Mouse (Mus musculus) kidney, adult 2 months (tissue): ENCODE data around the gene Art4. TPM values are rescaled to one million over a fixed set of nuclear protein-coding genes. Genes with fewer than 3 reads are reported as not detected.
A peak's percentile ranks its signal among the peaks of the same experiment; 100 is the strongest.

Source experiments
- DNase-seq: peaks from one replicate; pipeline ENCODE4 v3.0.0; 2021
- H3K27ac ChIP-seq: fragments of 200-500 bp; 2 replicates; pipeline ENCODE4 v1.5.1; 2012; ENCODE audit warnings: low read depth, low read length, control low read depth, inconsistent platforms; ENCODE audit not compliant: insufficient read depth
- H3K27me3 ChIP-seq: fragments of 200-500 bp; replicated peaks from 2 replicates; pipeline ENCODE4 v1.6.1; 2012; ENCODE audit warnings: mild to moderate bottlenecking, moderate library complexity, low read length, inconsistent platforms; ENCODE audit not compliant: control insufficient read depth, insufficient read depth
- H3K36me3 ChIP-seq: fragments of 200-500 bp; 2 replicates; pipeline ENCODE4 v1.6.1; 2012; ENCODE audit warnings: mild to moderate bottlenecking, moderate library complexity, low read length, inconsistent platforms; ENCODE audit not compliant: control insufficient read depth, insufficient read depth
- H3K4me1 ChIP-seq: fragments of 200-500 bp; 2 replicates; pipeline ENCODE4 v1.6.1; 2011; ENCODE audit warnings: low read length; ENCODE audit not compliant: control insufficient read depth, insufficient read depth
- H3K4me3 ChIP-seq: fragments of 200-500 bp; 2 replicates; pipeline ENCODE4 v1.5.1; 2011; ENCODE audit warnings: mild to moderate bottlenecking, low read depth, low read length, control low read depth; ENCODE audit not compliant: insufficient read depth
- CTCF ChIP-seq: fragments of 200-500 bp; conservative IDR thresholded peaks from 2 replicates; pipeline ENCODE4 v1.5.1; 2011; ENCODE audit warnings: low read depth, mild to moderate bottlenecking, control low read depth, low read length, moderate library complexity, mixed read lengths; ENCODE audit not compliant: insufficient read depth, insufficient read length
- POLR2A ChIP-seq: fragments of 200-500 bp; IDR thresholded peaks from one replicate; pipeline ENCODE4 v1.6.1; 2011; ENCODE audit warnings: low read depth, low read length, control low read depth
- WGBS: fragments of 180-500 bp; shearing (Covaris S2); methylation state at CpG from one replicate; pipeline ENCODE4 v1.1.7; 2018; 5-methylcytosine and 5-hydroxymethylcytosine counted together
- polyA plus RNA-seq: library from polyadenylated mRNA; depleted of rRNA; stranded (reverse); fragments of >200 nt; gene quantifications from 2 replicates; pipeline ENCODE4 v1.2.3, GENCODE M21; 2012

Gene Art4
- polyA plus RNA-seq, 1 experiment, result 4.9 TPM

DNA sequence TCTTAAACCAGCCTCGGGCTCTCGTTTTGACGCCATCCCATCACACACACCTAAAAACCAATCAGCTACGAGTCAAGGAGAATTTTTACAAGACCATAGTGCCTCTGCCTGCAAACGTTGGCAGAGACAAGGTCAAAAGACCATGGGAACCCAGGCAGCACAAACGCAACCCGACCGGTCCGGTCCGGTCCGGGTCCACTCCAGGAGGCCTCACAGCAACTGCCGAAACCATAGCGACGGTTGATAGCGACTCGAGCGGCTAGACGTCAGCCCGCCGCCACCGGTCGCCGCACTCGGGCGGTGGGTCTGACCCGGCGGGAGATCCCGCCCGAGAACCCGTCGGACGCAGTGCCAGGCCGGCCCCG is 30.0 kb downstream of the Art4 start, which contains the start of gene BC049715:
Gene BC049715, plus strand, starts transcription at position 111 of the 365 bp plus-strand sequence.
- H3K4me3 ChIP-seq, result peak within 1 kb of the TSS; percentile 85
- WGBS, result under 1% methylated on average over 34 of the region's 34 CpGs
- peak; percentile 67 for DNase-seq
- TF ChIP-seq POLR2A (no peak), CTCF (no peak)
- H3K36me3 ChIP-seq, result peaks cover 5% of the 10 kb centered on the region; the same call in 1 of the 2 replicates
- H3K4me1 ChIP-seq, result peaks cover 4% of the 10 kb centered on the region
- no peaks in the 10 kb centered on the region for H3K27me3 ChIP-seq
- peak within 1 kb of the TSS; percentile 91 for H3K27ac ChIP-seq

DNA sequence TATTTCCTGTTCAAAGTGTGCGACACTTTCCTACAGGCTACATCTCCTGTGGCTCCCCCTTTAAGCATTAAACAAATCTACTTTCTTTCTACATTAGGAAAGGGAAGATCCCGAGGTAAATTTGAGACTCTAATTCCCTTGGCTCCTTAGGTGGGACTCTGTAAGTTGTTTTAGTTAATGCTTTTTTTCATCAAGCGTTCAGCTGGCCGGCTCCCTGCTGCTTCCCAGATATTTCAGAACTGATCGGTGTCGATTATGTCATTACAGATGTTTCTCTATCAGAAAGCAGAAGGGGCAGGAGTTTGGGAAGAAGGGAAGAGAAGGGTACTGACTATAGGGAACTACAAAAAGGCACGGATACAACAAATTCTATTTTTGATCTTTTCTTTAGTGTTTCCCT is 30.4 kb downstream of the Art4 start:
- TF ChIP-seq CTCF (no peak), POLR2A (no peak)
- Histone ChIP-seq H3K36me3 (peaks cover 5% of the 10 kb centered on the region; the same call in 1 of the 2 replicates), H3K27ac (peak overlapping the region; percentile 91), H3K4me1 (peaks cover 4% of the 10 kb centered on the region), H3K4me3 (peak overlapping the region; percentile 85), H3K27me3 (no peaks in the 10 kb centered on the region)
- 7% methylated on average over 7 of the region's 7 CpGs for WGBS
- no peak for DNase-seq

DNA sequence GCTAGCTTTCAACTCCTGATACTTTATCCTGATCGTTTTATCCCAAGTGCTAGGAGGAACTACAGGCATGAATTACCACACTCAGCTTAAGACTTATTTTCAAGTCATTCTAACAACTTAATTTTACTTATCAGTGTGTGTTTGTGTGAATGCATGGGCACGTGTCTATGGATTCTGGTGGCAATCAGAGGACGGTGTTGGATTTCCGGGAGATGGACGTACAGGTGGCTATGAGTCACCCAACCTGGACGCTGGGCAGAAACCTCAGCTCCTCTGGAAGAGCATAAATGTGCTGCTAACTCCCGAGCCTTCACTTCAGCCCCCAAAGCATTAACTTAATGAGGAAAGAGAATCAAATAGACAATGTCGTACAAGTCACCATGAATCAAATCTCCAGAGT is 32.5 kb downstream of the Art4 start:
- Histone ChIP-seq H3K36me3 (peaks cover 5% of the 10 kb centered on the region; the same call in 1 of the 2 replicates), H3K27me3 (no peaks in the 10 kb centered on the region), H3K27ac (no peak overlapping the region), H3K4me3 (no peak overlapping the region), H3K4me1 (peaks cover 4% of the 10 kb centered on the region)
- WGBS, result 84% methylated on average over 8 of the region's 8 CpGs
- DNase-seq, result no peak
- TF ChIP-seq POLR2A (no peak), CTCF (no peak)

DNA sequence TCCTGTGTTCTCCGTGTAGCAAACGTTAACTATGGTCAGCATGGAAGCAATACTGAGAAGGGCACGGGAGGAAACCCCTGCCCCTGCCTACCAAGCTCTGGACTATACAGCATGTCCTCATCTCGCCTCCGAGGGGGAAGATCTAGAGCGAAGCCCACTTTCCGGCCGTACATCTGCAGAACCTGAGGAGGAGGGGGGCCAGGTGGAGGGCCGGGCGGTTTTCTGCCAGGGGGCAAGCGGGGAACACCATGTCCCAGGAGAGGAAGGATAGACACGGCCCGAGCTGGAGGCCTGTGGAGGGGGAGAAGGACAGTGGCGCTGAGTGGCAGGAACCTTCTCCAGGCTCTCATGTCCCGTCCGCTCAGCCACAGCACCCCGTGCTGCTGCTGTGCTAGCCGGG is 36.4 kb downstream of the Art4 start:
- H3K36me3 ChIP-seq, result peaks cover 6% of the 10 kb centered on the region
- 93% methylated on average over 18 of the region's 18 CpGs for WGBS
- no peak for TF ChIP-seq POLR2A
- no peak for DNase-seq
- no peaks in the 10 kb centered on the region for H3K4me1 ChIP-seq
- H3K27me3 ChIP-seq, result no peaks in the 10 kb centered on the region
- H3K4me3 ChIP-seq, result no peak overlapping the region
- H3K27ac ChIP-seq, result no peak overlapping the region

DNA sequence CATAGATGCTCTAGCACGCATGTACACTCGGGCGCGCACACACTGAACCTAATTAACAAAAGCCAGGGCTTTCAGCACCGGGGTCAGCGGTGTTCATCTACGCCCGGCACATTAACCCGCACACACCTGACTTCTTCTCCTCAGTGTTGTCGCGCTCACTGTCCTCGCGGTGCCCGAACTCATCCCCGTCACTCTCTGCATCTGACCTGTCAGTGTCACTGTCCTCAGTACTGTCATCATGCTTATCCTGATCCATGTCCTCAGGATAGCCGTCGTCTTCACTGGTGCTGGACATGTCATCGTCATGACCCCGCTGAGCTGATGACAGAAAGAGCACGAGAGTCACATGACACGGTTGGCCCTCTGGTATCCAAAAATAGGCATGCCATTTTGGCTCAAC is 37.2 kb downstream of the Art4 start:
- Histone ChIP-seq H3K36me3 (peaks cover 9% of the 10 kb centered on the region), H3K27me3 (no peaks in the 10 kb centered on the region), H3K4me3 (no peak overlapping the region), H3K4me1 (no peaks in the 10 kb centered on the region), H3K27ac (no peak overlapping the region)
- no peak for DNase-seq
- TF ChIP-seq POLR2A (no peak), CTCF (no peak)
- 95% methylated on average over 21 of the region's 21 CpGs for WGBS

DNA sequence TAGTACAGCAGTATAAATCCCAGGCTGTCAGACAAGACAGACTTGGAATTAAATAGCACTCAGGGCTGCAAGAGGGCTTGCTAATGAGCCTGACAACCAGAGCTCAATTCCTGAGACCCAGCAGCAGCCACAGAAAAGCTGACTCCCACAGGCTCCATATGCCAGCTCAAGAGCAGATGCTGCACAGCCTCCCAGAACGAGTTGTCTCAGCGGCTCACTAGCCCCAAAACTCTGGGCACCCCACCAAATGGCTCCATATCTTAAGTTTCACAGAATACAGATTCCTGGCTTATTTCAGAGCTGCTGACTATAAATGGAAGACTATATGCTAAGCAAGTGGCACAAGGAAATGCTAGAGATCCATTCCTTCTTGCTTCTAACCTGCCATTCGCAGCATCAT is 40.0 kb downstream of the Art4 start:
- H3K4me3 ChIP-seq, result no peak overlapping the region
- TF ChIP-seq CTCF (no peak), POLR2A (no peak)
- no peaks in the 10 kb centered on the region for H3K4me1 ChIP-seq
- H3K36me3 ChIP-seq, result peaks cover 6% of the 10 kb centered on the region
- no peaks in the 10 kb centered on the region for H3K27me3 ChIP-seq
- DNase-seq, result no peak
- WGBS, result 89% methylated on average over 3 of the region's 3 CpGs
- no peak overlapping the region for H3K27ac ChIP-seq

DNA sequence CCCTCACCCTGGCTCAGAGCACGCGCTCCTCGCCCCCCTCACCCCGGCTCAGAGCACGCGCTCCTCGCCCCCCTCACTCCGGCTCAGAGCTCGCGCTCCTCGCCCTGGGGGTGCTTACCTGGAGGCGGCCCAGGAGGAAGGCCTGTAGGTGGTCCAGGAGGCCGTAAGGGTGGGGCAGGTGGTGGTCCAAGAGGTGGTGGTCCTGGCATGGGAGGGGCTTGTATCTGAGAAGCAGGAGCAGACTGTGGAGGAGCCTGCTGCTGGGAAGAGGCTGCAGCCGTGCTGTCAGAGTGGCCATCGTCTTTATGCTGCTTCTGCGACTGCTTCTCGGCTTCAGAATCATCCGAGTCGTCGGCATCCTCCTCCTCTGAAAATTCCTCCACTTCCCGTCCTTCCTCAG is 40.7 kb downstream of the Art4 start:
- peaks cover 6% of the 10 kb centered on the region for H3K36me3 ChIP-seq
- WGBS, result 93% methylated on average over 21 of the region's 21 CpGs
- no peaks in the 10 kb centered on the region for H3K27me3 ChIP-seq
- no peak for TF ChIP-seq CTCF
- no peak for TF ChIP-seq POLR2A
- peaks cover 6% of the 10 kb centered on the region; the same call in 1 of the 2 replicates for H3K4me1 ChIP-seq
- H3K4me3 ChIP-seq, result no peak overlapping the region
- no peak for DNase-seq
- H3K27ac ChIP-seq, result no peak overlapping the region

DNA sequence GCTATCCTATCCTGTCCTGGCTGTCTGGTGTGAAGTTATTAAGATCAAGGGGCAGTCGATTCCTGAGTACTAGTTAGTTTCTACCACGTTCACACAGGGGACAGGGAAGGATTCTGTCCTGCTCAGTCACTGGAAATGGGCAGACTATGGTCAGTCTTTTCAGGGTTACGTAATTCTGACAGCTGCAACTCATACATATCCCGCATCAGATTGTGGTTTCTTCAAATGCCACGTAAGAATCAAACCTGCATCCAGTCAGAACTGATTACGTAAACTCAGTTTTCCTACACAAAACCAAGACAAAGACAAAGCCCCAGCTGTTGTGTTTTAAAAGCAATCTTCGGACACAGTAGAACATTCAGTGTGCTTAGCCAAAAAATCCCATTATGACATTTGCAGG is 42.2 kb downstream of the Art4 start:
- H3K4me3 ChIP-seq, result no peak overlapping the region
- DNase-seq, result no peak
- no peaks in the 10 kb centered on the region for H3K27me3 ChIP-seq
- H3K4me1 ChIP-seq, result peaks cover 13% of the 10 kb centered on the region; the same call in 1 of the 2 replicates
- H3K36me3 ChIP-seq, result peaks cover 6% of the 10 kb centered on the region
- no peak overlapping the region for H3K27ac ChIP-seq
- TF ChIP-seq CTCF, result no peak
- TF ChIP-seq POLR2A, result no peak
- 91% methylated on average over 7 of the region's 7 CpGs for WGBS
